Mouse (Mus musculus): ENCODE data around the gene Wwp2.

DNA sequence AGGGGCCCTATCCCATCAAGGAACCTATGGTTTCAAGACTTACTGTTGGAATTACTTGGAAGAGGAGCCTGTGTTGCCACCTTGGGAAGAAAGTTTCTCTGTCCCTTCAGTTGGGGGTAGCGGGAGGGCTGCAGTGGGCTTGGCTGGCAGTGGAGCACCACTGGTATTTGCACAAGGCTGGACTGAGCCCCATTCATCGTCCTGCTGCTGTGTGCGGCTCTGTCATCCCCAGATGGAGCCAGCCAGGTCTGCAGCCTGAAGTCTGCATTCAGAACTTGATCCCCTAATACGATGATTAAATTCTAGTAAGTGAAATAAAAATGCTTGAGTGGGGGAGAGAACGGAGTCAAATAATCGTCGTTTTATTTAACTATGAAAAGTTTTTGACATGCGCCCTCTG lies 108.0 kb downstream of the Wwp2 start:
- TF ChIP-seq CTCF (IDR thresholded peaks at IDR 0.05; ENCODE audit: control insufficient read depth, insufficient read depth, insufficient replicate concordance, low read depth, low read length) (no peak), POLR2A (IDR thresholded peaks at IDR 0.05; ENCODE audit: control insufficient read depth, low read depth, low read length) (no peak)
